Mouse (Mus musculus) cortical plate, adult 2 months (tissue): ENCODE results near the gene Tas1r1.
A peak's percentile ranks its signal among the peaks of the same experiment; 100 is the strongest.

Experiments used
- CTCF ChIP-seq: fragments of 200-500 bp; IDR thresholded peaks from 2 replicates; pipeline ENCODE4 v1.5.1; 2011; ENCODE audit warnings: mild to moderate bottlenecking, control low read depth, low read length; ENCODE audit not compliant: insufficient read depth; ENCODE audit errors: extremely low read depth
- POLR2A ChIP-seq: fragments of 200-500 bp; IDR thresholded peaks from 2 replicates; pipeline ENCODE4 v1.6.1; 2011; ENCODE audit warnings: mild to moderate bottlenecking, low read length, control low read depth; ENCODE audit not compliant: insufficient read depth; ENCODE audit errors: extremely low read depth

DNA sequence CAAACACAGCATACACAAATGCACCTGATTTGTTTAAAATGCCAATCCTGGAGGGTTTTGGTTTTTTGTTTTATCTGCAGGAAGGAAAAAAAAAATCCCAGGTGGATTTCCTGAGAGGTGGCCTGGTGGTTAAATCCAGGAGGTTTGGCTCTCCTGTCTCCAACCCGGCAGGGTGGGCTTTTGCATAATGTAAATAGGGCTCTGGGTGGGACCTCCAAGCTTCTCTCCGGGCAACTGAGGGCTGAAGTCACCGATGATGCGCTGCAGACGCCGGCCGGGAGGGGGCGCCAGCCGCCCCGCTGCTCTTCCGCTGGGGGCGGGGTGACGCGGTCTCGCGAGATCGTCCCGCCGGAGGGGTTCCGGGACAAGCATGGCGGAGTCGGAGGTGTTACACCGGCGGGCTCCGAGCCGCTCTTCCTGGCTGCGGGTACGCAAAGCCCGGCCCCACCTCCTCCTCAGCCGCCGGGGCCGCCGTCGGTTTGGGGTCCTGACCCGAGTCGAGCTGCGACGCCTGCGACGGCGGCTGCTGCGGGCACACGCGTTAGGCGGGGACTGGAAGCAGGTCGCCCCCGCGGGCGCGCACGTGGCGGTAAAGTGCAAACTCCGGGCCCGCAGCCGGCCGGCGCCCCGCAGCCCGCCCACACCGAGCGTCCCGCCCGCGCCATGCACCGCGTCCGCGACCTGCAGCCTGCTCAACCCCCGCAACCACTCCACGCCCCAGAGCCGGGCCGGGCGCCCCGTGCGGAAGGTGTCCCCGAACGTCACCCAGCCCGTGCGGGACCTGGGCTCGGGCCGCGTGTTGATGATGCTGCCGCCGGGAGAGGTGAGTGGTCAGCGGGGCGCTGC is 840 bp upstream of the Tas1r1 start, which contains the start of gene Nol9:
- TF ChIP-seq POLR2A = peak; percentile 54; the same call in 1 of the 2 replicates
- peak; percentile 69 for TF ChIP-seq CTCF
